Mouse (Mus musculus) embryonic facial prominence, embryonic 14.5 days (tissue): ENCODE measurements around the gene Pex11a. TPM values are rescaled to one million over a fixed set of nuclear protein-coding genes. Genes with fewer than 3 reads are reported as not detected.

Experiments used
- ATAC-seq: fragments of 200-750 bp; cut with Nextera tagmentation; 2 replicates; pipeline ENCODE4 v1.8.0; 2017; ENCODE audit warnings: low read depth, moderate number of reproducible peaks, moderate TSS enrichment
- DNase-seq: peaks from one replicate; pipeline ENCODE4 v3.0.0-alpha.2; 2015; ENCODE audit warnings: low spot score
- H3K27ac ChIP-seq: fragments of 300-500 bp; sonication (generic); replicated peaks from 2 replicates; pipeline ENCODE4 v1.5.1; 2014; ENCODE audit warnings: low read depth, mild to moderate bottlenecking, low read length, moderate library complexity
- H3K27me3 ChIP-seq: fragments of 300-500 bp; sonication (generic); replicated peaks from 2 replicates; pipeline ENCODE4 v1.6.1; 2014; ENCODE audit warnings: low read length; ENCODE audit not compliant: control insufficient read depth, insufficient read depth
- H3K36me3 ChIP-seq: fragments of 300-500 bp; sonication (generic); 2 replicates; pipeline ENCODE4 v1.6.1; 2014; ENCODE audit warnings: low read length, mixed read lengths; ENCODE audit not compliant: control insufficient read depth, insufficient read depth
- H3K4me1 ChIP-seq: fragments of 300-500 bp; sonication (generic); 2 replicates; pipeline ENCODE4 v1.6.1; 2014; ENCODE audit warnings: antibody characterized with exemption, low read length; ENCODE audit not compliant: control insufficient read depth, insufficient read depth
- H3K4me2 ChIP-seq: fragments of 300-500 bp; sonication (generic); 2 replicates; pipeline ENCODE4 v1.6.1; 2014; ENCODE audit warnings: low read depth, mild to moderate bottlenecking, low read length, moderate library complexity, mixed read lengths
- H3K4me3 ChIP-seq: fragments of 300-500 bp; sonication (generic); 2 replicates; pipeline ENCODE4 v1.5.1; 2014; ENCODE audit warnings: low read depth, mild to moderate bottlenecking, low read length
- H3K9ac ChIP-seq: fragments of 300-500 bp; sonication (generic); 2 replicates; pipeline ENCODE4 v1.6.1; 2014; ENCODE audit warnings: low read depth, mild to moderate bottlenecking, low read length, moderate library complexity, mixed read lengths
- H3K9me3 ChIP-seq: fragments of 300-500 bp; sonication (generic); 2 replicates; pipeline ENCODE4 v1.6.1; 2016; ENCODE audit warnings: low read length; ENCODE audit not compliant: control insufficient read depth
- WGBS: fragments of 180-500 bp; shearing (Covaris S2); extraction: QIAGEN DNeasy Blood & Tissue Kit; methylation state at CpG from one replicate; pipeline ENCODE4 v1.1.7; 2014; 5-methylcytosine and 5-hydroxymethylcytosine counted together
- polyA plus RNA-seq: library from polyadenylated mRNA; unstranded; fragments of >200 nt; fragmentation: Nextera tagmentation; extraction: Ambion mirVana; gene quantifications from 2 replicates; pipeline ENCODE4 v1.2.1, GENCODE M21; 2014

Gene Pex11a
- polyA plus RNA-seq, 1 experiment from 2014 or later, result 9.2 TPM

DNA sequence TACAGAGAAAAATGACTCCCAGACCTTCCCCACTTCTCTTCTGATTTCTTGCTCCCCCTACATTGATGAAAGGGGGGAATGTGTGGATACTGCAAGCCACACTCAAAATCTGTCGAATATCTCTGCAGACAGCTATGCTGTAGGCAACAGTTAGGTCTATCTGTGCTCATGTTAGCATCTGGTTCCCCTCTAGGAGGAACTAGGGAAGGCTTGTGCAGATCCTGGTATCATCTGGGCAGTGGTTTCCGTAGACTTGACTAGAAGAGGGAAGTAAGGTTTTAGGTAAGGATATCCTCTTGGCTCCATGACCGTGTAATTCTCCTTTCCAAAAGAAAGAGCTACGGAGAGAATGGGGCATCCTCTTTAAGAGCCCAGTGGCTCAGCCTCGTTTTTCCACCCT is 1.7 kb upstream of the Pex11a start:
- Histone ChIP-seq H3K27ac (no peak overlapping the region), H3K27me3 (no peaks in the 10 kb centered on the region), H3K36me3 (no peaks in the 10 kb centered on the region), H3K9me3 (no peaks in the 10 kb centered on the region), H3K4me3 (no peak overlapping the region), H3K4me1 (no peaks in the 10 kb centered on the region), H3K9ac (no peak overlapping the region), H3K4me2 (no peak overlapping the region)
- DNase-seq (no peak), ATAC-seq (no peak)
- 87% methylated on average over 5 of the region's 5 CpGs for WGBS

- 94% methylated on average over 9 of the region's 9 CpGs for WGBS
- no peaks in the 10 kb centered on the region for H3K36me3 ChIP-seq
- no peak overlapping the region for H3K27ac ChIP-seq
- no peak overlapping the region for H3K9ac ChIP-seq
- no peaks in the 10 kb centered on the region for H3K4me1 ChIP-seq
- no peaks in the 10 kb centered on the region for H3K27me3 ChIP-seq
- DNase-seq, result no peak
- no peaks in the 10 kb centered on the region for H3K9me3 ChIP-seq
- no peak for ATAC-seq
- H3K4me3 ChIP-seq, result no peak overlapping the region
- no peak overlapping the region for H3K4me2 ChIP-seq
Measured at GRCm38 (mm10) chr7:79744051-79744450, 1.1 kb upstream of the Pex11a start.

GRCm38 (mm10) chr7:79742277-79742658 is 663 bp downstream of the Pex11a start:
- Histone ChIP-seq H3K27me3 (no peaks in the 10 kb centered on the region), H3K9ac (peak overlapping the region; percentile 65), H3K9me3 (no peaks in the 10 kb centered on the region), H3K4me1 (no peaks in the 10 kb centered on the region), H3K27ac (no peak overlapping the region), H3K4me2 (peak overlapping the region; percentile 81), H3K4me3 (peak overlapping the region; percentile 56), H3K36me3 (no peaks in the 10 kb centered on the region; the same call in 1 of the 2 replicates)
- 20% methylated on average over 11 of the region's 11 CpGs for WGBS
- DNase-seq (no peak), ATAC-seq (no peak)

DNA sequence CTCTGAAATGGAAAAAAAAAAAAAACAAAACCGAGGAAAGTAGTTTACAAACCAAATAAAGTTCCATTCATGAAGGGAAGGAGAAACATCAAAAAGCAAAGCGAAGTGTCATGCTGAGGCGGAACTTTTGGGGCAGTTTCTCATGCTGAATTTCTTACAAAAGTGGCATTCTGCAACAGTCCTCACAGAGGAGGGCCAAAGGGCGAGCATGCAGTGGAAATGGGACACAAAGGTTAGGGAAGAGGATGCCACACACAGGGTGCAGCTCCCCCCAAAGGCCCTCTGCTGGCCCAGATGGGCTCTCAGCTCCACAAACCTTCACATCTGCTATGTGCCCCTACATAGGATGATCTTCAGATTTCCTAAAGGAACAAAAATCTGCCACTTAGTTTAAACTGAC is 2.7 kb downstream of the Pex11a start:
- WGBS, result 76% methylated on average over 4 of the region's 4 CpGs
- ATAC-seq (no peak), DNase-seq (no peak)
- H3K27ac ChIP-seq, result no peak overlapping the region
- no peak overlapping the region for H3K9ac ChIP-seq
- H3K4me2 ChIP-seq, result no peak overlapping the region
- no peak overlapping the region for H3K4me3 ChIP-seq
- peaks cover 10% of the 10 kb centered on the region; the same call in 1 of the 2 replicates for H3K36me3 ChIP-seq
- no peaks in the 10 kb centered on the region for H3K9me3 ChIP-seq
- no peaks in the 10 kb centered on the region for H3K27me3 ChIP-seq
- no peaks in the 10 kb centered on the region for H3K4me1 ChIP-seq

GRCm38 (mm10) chr7:79738913-79739312 is 4.0 kb downstream of the Pex11a start:
- Histone ChIP-seq H3K4me3 (no peak overlapping the region), H3K9ac (no peak overlapping the region), H3K27me3 (no peaks in the 10 kb centered on the region), H3K27ac (no peak overlapping the region), H3K36me3 (peaks cover 10% of the 10 kb centered on the region; the same call in 1 of the 2 replicates), H3K9me3 (no peaks in the 10 kb centered on the region), H3K4me1 (no peaks in the 10 kb centered on the region), H3K4me2 (no peak overlapping the region)
- WGBS, result 83% methylated on average over 2 of the region's 2 CpGs
- DNase-seq (no peak), ATAC-seq (no peak)

DNA sequence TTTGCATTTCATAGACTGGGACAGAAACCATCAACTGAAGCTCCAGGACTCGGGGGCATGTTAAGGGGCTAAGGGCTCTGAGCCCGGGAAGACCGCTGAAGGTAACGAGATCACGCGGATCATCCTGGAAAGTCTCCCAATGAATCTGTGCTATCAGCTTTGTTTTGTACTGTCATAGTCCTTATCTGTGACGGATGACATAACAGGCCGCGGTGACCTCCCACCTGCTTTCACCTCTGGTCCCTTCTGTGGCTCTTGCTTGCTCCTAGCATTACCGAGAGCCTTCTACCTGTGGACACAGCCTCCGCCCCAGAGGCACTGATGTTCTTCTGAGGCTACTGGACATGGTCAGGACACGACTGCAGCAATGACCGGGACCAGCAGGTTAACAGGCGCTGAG is 6.4 kb downstream of the Pex11a start:
- H3K27me3 ChIP-seq, result no peaks in the 10 kb centered on the region

DNA sequence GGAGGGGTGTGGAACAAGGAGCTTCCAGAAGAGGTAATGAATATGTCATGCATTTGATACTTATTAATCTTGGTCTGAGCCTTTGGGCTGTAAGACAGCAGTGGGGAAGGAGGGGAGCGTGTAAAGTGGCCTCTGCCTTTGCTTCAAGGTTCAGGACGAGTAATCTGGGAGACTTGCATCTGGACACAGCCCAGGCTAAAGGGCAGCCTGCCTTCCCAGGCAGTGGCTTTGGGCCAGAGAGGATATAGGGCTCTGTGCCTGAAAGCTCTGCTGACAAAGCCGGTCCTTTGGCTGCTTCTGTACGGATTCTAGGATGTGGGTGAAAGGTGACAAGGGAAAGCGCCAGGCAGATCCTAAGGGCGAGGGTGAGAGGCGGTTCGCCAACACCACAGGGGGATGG is 8.4 kb downstream of the Pex11a start:
- Histone ChIP-seq H3K27ac (no peak overlapping the region), H3K36me3 (peaks cover 10% of the 10 kb centered on the region; the same call in 1 of the 2 replicates), H3K9me3 (no peaks in the 10 kb centered on the region), H3K9ac (no peak overlapping the region), H3K27me3 (no peaks in the 10 kb centered on the region), H3K4me1 (no peaks in the 10 kb centered on the region), H3K4me3 (no peak overlapping the region), H3K4me2 (no peak overlapping the region)
- DNase-seq (no peak), ATAC-seq (no peak)
- 84% methylated on average over 8 of the region's 8 CpGs for WGBS

More for the DNA sequence above, 6.4 kb downstream of the Pex11a start:
- 92% methylated on average over 14 of the region's 14 CpGs for WGBS
- no peak for ATAC-seq
- H3K27ac ChIP-seq, result no peak overlapping the region
- no peak overlapping the region for H3K9ac ChIP-seq
- DNase-seq, result no peak
- H3K4me2 ChIP-seq, result no peak overlapping the region
- H3K36me3 ChIP-seq, result peaks cover 10% of the 10 kb centered on the region; the same call in 1 of the 2 replicates
- no peaks in the 10 kb centered on the region for H3K9me3 ChIP-seq
- H3K4me3 ChIP-seq, result no peak overlapping the region
- H3K4me1 ChIP-seq, result no peaks in the 10 kb centered on the region

DNA sequence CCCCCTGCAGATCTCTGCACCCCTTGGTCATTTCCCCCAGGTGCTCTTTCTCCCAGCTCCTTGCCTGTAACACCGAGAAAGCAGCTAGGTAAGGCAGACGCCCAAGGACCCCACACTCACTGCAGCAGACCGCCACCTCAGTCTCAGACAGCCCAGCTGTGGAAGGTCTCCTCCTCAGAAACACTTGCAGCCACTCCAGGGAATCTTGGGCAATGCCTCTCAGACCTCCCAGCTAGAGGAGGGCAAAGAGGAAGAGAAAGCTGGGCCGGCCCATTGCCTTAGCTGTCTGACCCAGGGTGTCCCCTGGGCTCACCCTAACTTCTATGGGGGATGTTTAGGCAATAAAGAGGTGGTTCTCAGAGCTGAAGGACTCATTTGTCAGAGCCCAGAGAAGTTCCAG is 10.3 kb downstream of the Pex11a start, which contains the start of gene Plin1:
Gene Plin1 (minus strand): TSS at position 282 of the 400 bp plus-strand sequence.
- Histone ChIP-seq H3K4me1 (no peaks in the 10 kb centered on the region), H3K27ac (no peak within 1 kb of the TSS), H3K4me2 (no peak within 1 kb of the TSS), H3K27me3 (no peaks in the 10 kb centered on the region), H3K9me3 (no peaks in the 10 kb centered on the region), H3K9ac (no peak within 1 kb of the TSS), H3K4me3 (no peak within 1 kb of the TSS), H3K36me3 (peaks cover 10% of the 10 kb centered on the region; the same call in 1 of the 2 replicates)
- ATAC-seq, result no peak
- DNase-seq, result no peak
- 55% methylated on average over 4 of the region's 4 CpGs for WGBS

- WGBS, result 75% methylated on average over 13 of the region's 13 CpGs
- DNase-seq, result no peak
- H3K36me3 ChIP-seq, result 0 out of 2 replicates have a peak, but pooled peaks cover 2% of the 10 kb centered on the region
- H3K9me3 ChIP-seq, result no peaks in the 10 kb centered on the region
- H3K4me1 ChIP-seq, result no peaks in the 10 kb centered on the region
- ATAC-seq, result no peak
- no peak overlapping the region for H3K27ac ChIP-seq
- no peak overlapping the region for H3K9ac ChIP-seq
- no peak overlapping the region for H3K4me2 ChIP-seq
- H3K4me3 ChIP-seq, result no peak overlapping the region
- no peaks in the 10 kb centered on the region for H3K27me3 ChIP-seq
Measured at GRCm38 (mm10) chr7:79731438-79731837, 11.5 kb downstream of the Pex11a start.
